Mouse (Mus musculus) liver, embryonic 15.5 days (tissue): Measurements from ENCODE around the gene BC049715. TPM values are rescaled to one million over a fixed set of nuclear protein-coding genes. Genes with fewer than 3 reads are reported as not detected.

Experiments
- ATAC-seq: fragments of 200-750 bp; cut with Nextera tagmentation; 2 replicates; pipeline ENCODE4 v1.8.0; 2017; ENCODE audit warnings: moderate number of reproducible peaks, mild to moderate bottlenecking, moderate library complexity; ENCODE audit not compliant: insufficient read depth
- H3K27ac ChIP-seq: fragments of 300-500 bp; sonication (generic); replicated peaks from 2 replicates; pipeline ENCODE4 v1.5.1; 2015; ENCODE audit warnings: mild to moderate bottlenecking, inconsistent platforms
- H3K27me3 ChIP-seq: fragments of 300-500 bp; sonication (generic); 2 replicates; pipeline ENCODE4 v1.6.1; 2015; ENCODE audit warnings: mild to moderate bottlenecking, inconsistent platforms
- H3K36me3 ChIP-seq: fragments of 300-500 bp; sonication (generic); replicated peaks from 2 replicates; pipeline ENCODE4 v1.6.1; 2015; ENCODE audit warnings: moderate library complexity, mild to moderate bottlenecking, inconsistent platforms
- H3K4me1 ChIP-seq: fragments of 300-500 bp; sonication (generic); replicated peaks from 2 replicates; pipeline ENCODE4 v1.6.1; 2015; ENCODE audit warnings: inconsistent platforms
- H3K4me2 ChIP-seq: fragments of 300-500 bp; sonication (generic); 2 replicates; pipeline ENCODE4 v1.6.1; 2015; ENCODE audit warnings: moderate library complexity, mild to moderate bottlenecking, inconsistent platforms
- H3K4me3 ChIP-seq: fragments of 300-500 bp; sonication (generic); replicated peaks from 2 replicates; pipeline ENCODE4 v1.5.1; 2015; ENCODE audit warnings: mild to moderate bottlenecking, inconsistent platforms
- H3K9ac ChIP-seq: fragments of 300-500 bp; sonication (generic); 2 replicates; pipeline ENCODE4 v1.6.1; 2015; ENCODE audit warnings: moderate library complexity, mild to moderate bottlenecking, inconsistent platforms
- H3K9me3 ChIP-seq: fragments of 300-500 bp; sonication (generic); replicated peaks from 2 replicates; pipeline ENCODE4 v1.6.1; 2016; ENCODE audit warnings: inconsistent platforms
- WGBS: fragments of 180-500 bp; shearing (Covaris S2); methylation state at CpG from one replicate; pipeline ENCODE4 v1.1.7; 2015; ENCODE audit warnings: mixed read lengths; ENCODE audit not compliant: insufficient replicate concordance; 5-methylcytosine and 5-hydroxymethylcytosine counted together
- polyA plus RNA-seq: library from polyadenylated mRNA; unstranded; fragments of >200 nt; fragmentation: Nextera tagmentation; extraction: Ambion mirVana; gene quantifications from 2 replicates; pipeline ENCODE4 v1.2.1, GENCODE M21; 2015

Gene BC049715
- polyA plus RNA-seq, 1 experiment from 2014 or later, result 1.0 TPM

GRCm38 (mm10) chr6:136850267-136850666 is 22.8 kb downstream of the BC049715 start:
- Histone ChIP-seq H3K36me3 (peaks cover 96% of the 10 kb centered on the region), H3K4me1 (peaks cover 72% of the 10 kb centered on the region), H3K27ac (peak overlapping the region; percentile 81), H3K4me3 (no peak overlapping the region), H3K9me3 (no peaks in the 10 kb centered on the region), H3K27me3 (no peaks in the 10 kb centered on the region), H3K4me2 (peak overlapping the region; percentile 7; the same call in 1 of the 2 replicates), H3K9ac (no peak overlapping the region)
- 58% methylated on average over 6 of the region's 6 CpGs for WGBS
- ATAC-seq, result no peak

- Histone ChIP-seq H3K4me3 (peak overlapping the region; percentile 77), H3K36me3 (peaks cover 78% of the 10 kb centered on the region)
Observed at GRCm38 (mm10) chr6:136852348-136852747, 24.9 kb downstream of the BC049715 start.

GRCm38 (mm10) chr6:136852762-136853161 is 25.3 kb downstream of the BC049715 start:
- Histone ChIP-seq H3K9me3 (no peaks in the 10 kb centered on the region), H3K27me3 (no peaks in the 10 kb centered on the region), H3K4me3 (peak overlapping the region; percentile 77), H3K4me2 (peak overlapping the region; percentile 71), H3K4me1 (peaks cover 76% of the 10 kb centered on the region), H3K27ac (peak overlapping the region; percentile 72), H3K36me3 (peaks cover 74% of the 10 kb centered on the region), H3K9ac (no peak overlapping the region)
- 48% methylated on average over 3 of the region's 3 CpGs for WGBS
- no peak for ATAC-seq

More at GRCm38 (mm10) chr6:136852348-136852747, 24.9 kb downstream of the BC049715 start:
- WGBS, result 82% methylated on average over 4 of the region's 4 CpGs
- Histone ChIP-seq H3K4me1 (peaks cover 78% of the 10 kb centered on the region), H3K9ac (no peak overlapping the region), H3K4me2 (peak overlapping the region; percentile 71), H3K27ac (peak overlapping the region; percentile 72), H3K27me3 (no peaks in the 10 kb centered on the region), H3K9me3 (no peaks in the 10 kb centered on the region)
- no peak for ATAC-seq

GRCm38 (mm10) chr6:136854361-136854781 is 26.9 kb downstream of the BC049715 start:
- Histone ChIP-seq H3K27ac (peak overlapping the region; percentile 97), H3K9me3 (no peaks in the 10 kb centered on the region), H3K4me1 (peaks cover 75% of the 10 kb centered on the region), H3K36me3 (peaks cover 58% of the 10 kb centered on the region), H3K9ac (peak overlapping the region; percentile 88), H3K4me2 (peak overlapping the region; percentile 71), H3K4me3 (peak overlapping the region; percentile 77), H3K27me3 (no peaks in the 10 kb centered on the region)
- WGBS, result 28% methylated on average over 11 of the region's 11 CpGs
- no peak for ATAC-seq

DNA sequence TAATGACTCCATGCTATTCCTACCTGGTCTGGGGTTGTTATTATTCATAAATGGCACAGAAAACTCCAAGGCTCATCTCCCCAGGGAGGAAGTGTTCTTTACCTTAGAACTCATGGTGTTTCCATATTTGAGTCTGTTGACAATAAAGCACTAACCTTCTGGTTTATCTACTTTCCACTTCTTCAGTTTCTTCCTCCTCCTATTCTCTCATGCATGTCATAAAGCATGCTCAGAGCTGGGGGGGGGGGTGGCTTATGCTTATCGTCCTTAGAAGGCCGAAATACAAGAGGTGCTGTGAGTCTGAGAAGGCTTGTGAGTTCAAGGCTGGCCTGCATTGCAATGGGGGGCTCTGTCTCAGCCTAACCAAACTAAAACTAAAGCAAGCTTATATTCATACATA is 27.8 kb downstream of the BC049715 start:
- Histone ChIP-seq H3K9me3 (no peaks in the 10 kb centered on the region), H3K4me3 (peak overlapping the region; percentile 77), H3K4me2 (peak overlapping the region; percentile 71), H3K9ac (peak overlapping the region; percentile 88), H3K27ac (peak overlapping the region; percentile 97), H3K4me1 (peaks cover 75% of the 10 kb centered on the region), H3K36me3 (peaks cover 50% of the 10 kb centered on the region), H3K27me3 (no peaks in the 10 kb centered on the region)
- 23% methylated on average over 2 of the region's 2 CpGs for WGBS
- no peak for ATAC-seq

- Histone ChIP-seq H3K4me2 (peak overlapping the region; percentile 71), H3K9me3 (no peaks in the 10 kb centered on the region), H3K27ac (peak overlapping the region; percentile 97), H3K4me3 (peak overlapping the region; percentile 77), H3K4me1 (peaks cover 74% of the 10 kb centered on the region), H3K36me3 (peaks cover 40% of the 10 kb centered on the region), H3K9ac (peak overlapping the region; percentile 88), H3K27me3 (no peaks in the 10 kb centered on the region)
- ATAC-seq, result peak; percentile 10
- WGBS, result 14% methylated on average over 14 of the region's 14 CpGs
Observed at GRCm38 (mm10) chr6:136856071-136856636, 28.7 kb downstream of the BC049715 start.

GRCm38 (mm10) chr6:136857186-136857872 is 29.9 kb downstream of the BC049715 start, which contains the start of gene Art4:
Art4 (minus strand) TSS chr6:136857733.
- H3K27me3 ChIP-seq, result no peaks in the 10 kb centered on the region
- H3K27ac ChIP-seq, result peak within 1 kb of the TSS; percentile 97
- H3K4me2 ChIP-seq, result peak within 1 kb of the TSS; percentile 71
- WGBS, result 7% methylated on average over 18 of the region's 18 CpGs
- H3K9ac ChIP-seq, result peak within 1 kb of the TSS; percentile 88
- peaks cover 29% of the 10 kb centered on the region for H3K36me3 ChIP-seq
- H3K9me3 ChIP-seq, result no peaks in the 10 kb centered on the region
- peak; percentile 98 for ATAC-seq
- H3K4me1 ChIP-seq, result peaks cover 74% of the 10 kb centered on the region
- peak within 1 kb of the TSS; percentile 77 for H3K4me3 ChIP-seq

DNA sequence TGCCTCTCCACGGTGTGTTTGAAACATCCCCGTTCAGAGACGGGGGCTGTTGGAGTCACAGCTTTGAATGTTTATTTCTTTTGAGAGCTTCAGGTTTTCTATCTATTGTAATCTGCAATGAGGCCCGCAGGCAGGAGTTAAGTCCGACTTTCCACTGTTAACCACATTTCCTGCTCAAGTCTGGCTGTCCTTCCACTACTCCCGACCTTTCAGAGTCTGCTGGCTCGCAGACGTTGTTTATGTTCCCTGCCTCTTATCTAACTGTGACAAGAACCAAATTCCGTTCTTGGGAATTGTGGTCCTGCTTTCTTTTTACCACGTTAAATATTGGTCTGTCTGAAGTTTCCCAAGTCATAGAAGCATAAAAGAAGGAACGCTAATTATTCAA is 30.4 kb downstream of the BC049715 start:
- Histone ChIP-seq H3K4me3 (peak overlapping the region; percentile 77), H3K27ac (peak overlapping the region; percentile 97), H3K4me1 (peaks cover 69% of the 10 kb centered on the region), H3K4me2 (peak overlapping the region; percentile 71), H3K9ac (peak overlapping the region; percentile 51; the same call in 1 of the 2 replicates), H3K27me3 (no peaks in the 10 kb centered on the region), H3K9me3 (no peaks in the 10 kb centered on the region), H3K36me3 (peaks cover 24% of the 10 kb centered on the region)
- WGBS, result 5% methylated on average over 11 of the region's 11 CpGs
- peak; percentile 74 for ATAC-seq

- Histone ChIP-seq H3K9me3 (no peaks in the 10 kb centered on the region), H3K4me2 (peak overlapping the region; percentile 71), H3K9ac (peak overlapping the region; percentile 51; the same call in 1 of the 2 replicates), H3K27ac (peak overlapping the region; percentile 97), H3K4me1 (peaks cover 64% of the 10 kb centered on the region), H3K4me3 (peak overlapping the region; percentile 77), H3K36me3 (peaks cover 18% of the 10 kb centered on the region), H3K27me3 (no peaks in the 10 kb centered on the region)
- ATAC-seq, result no peak
- 32% methylated on average over 8 of the region's 8 CpGs for WGBS
Observed at GRCm38 (mm10) chr6:136858420-136858819, 31.0 kb downstream of the BC049715 start.

- no peak for ATAC-seq
- Histone ChIP-seq H3K9ac (no peak overlapping the region), H3K27me3 (no peaks in the 10 kb centered on the region)
Observed at GRCm38 (mm10) chr6:136861020-136861419, 33.6 kb downstream of the BC049715 start.

GRCm38 (mm10) chr6:136865360-136865759 is 37.9 kb downstream of the BC049715 start:
- Histone ChIP-seq H3K27ac (no peak overlapping the region), H3K4me3 (no peak overlapping the region), H3K27me3 (no peaks in the 10 kb centered on the region), H3K36me3 (no peaks in the 10 kb centered on the region), H3K9me3 (no peaks in the 10 kb centered on the region), H3K9ac (no peak overlapping the region), H3K4me1 (peaks cover 11% of the 10 kb centered on the region), H3K4me2 (no peak overlapping the region)
- ATAC-seq, result peak; percentile 38; the same call in 1 of the 2 replicates
- WGBS, result 62% methylated on average over 5 of the region's 5 CpGs

More at GRCm38 (mm10) chr6:136861020-136861419, 33.6 kb downstream of the BC049715 start:
- Histone ChIP-seq H3K27ac (0 out of 2 replicates have a peak overlapping the region, but pooled peaks have one; percentile 97), H3K9me3 (no peaks in the 10 kb centered on the region), H3K4me1 (peaks cover 40% of the 10 kb centered on the region), H3K36me3 (no peaks in the 10 kb centered on the region), H3K4me2 (no peak overlapping the region), H3K4me3 (no peak overlapping the region)
- WGBS, result 44% methylated on average over 9 of the region's 9 CpGs
